ENCODE assay signal across 24 mouse cellular contexts in genomic region chr1:36300486-36300885, GRCm38 (mm10).
"Had no signal": no experiment of that assay in that cellular context is flagged by ENCODE, and none has a peak within 500 bp of the region (broad histone marks: within the 10 kb centered on the region; RNA-seq: fewer than 3 reads in every experiment).

No protein-coding gene starts in this region.

- H3K27ac ChIP-seq: gastrocnemius, adult 2 months; heart, embryonic 10.5 days; hindbrain, embryonic 10.5 days; hindbrain, embryonic 12.5 days; hindbrain, embryonic 14.5 days; intestine, embryonic 15.5 days; layer of hippocampus, adult 2 months; left cerebral cortex, adult 2 months; limb, embryonic 10.5 days; limb, embryonic 12.5 days; liver, embryonic 13.5 days; liver, embryonic 15.5 days had no signal

- H3K9me3 ChIP-seq: heart, embryonic 10.5 days; heart, embryonic 12.5 days; hindbrain, embryonic 10.5 days; hindbrain, embryonic 12.5 days; intestine, embryonic 15.5 days; limb, embryonic 10.5 days; limb, embryonic 12.5 days; liver, embryonic 13.5 days; liver, embryonic 15.5 days had no signal

- H3K4me2 ChIP-seq: heart, embryonic 12.5 days; hindbrain, embryonic 12.5 days; hindbrain, embryonic 14.5 days; intestine, embryonic 15.5 days; limb, embryonic 12.5 days; liver, embryonic 11.5 days; liver, embryonic 13.5 days; liver, embryonic 15.5 days had no signal

- H3K4me3 ChIP-seq: gastrocnemius, adult 2 months; heart, embryonic 10.5 days; heart, embryonic 12.5 days; hindbrain, embryonic 10.5 days; hindbrain, embryonic 12.5 days; intestine, embryonic 15.5 days; layer of hippocampus, adult 2 months; left cerebral cortex, adult 2 months; limb, embryonic 10.5 days; limb, embryonic 12.5 days; liver, embryonic 13.5 days; liver, embryonic 15.5 days had no signal

- H3K9ac ChIP-seq: heart, embryonic 12.5 days; hindbrain, embryonic 12.5 days; hindbrain, embryonic 14.5 days; intestine, embryonic 15.5 days; limb, embryonic 12.5 days; liver, embryonic 13.5 days; liver, embryonic 15.5 days had no signal

- DNase-seq: gastrocnemius, adult 2 months; gastrocnemius, postnatal 10 days; gastrocnemius, postnatal 25 days; heart, postnatal 10 days; heart, postnatal 4 days; kidney, adult 18-20 months; kidney, adult 8-10 months; kidney, postnatal 10 days; kidney, postnatal 25 days; kidney, postnatal 4 days; liver; liver, embryonic 13.5 days had no signal

- H3K36me3 ChIP-seq: heart, embryonic 10.5 days; heart, embryonic 12.5 days; hindbrain, embryonic 10.5 days; hindbrain, embryonic 12.5 days; intestine, embryonic 15.5 days; limb, embryonic 10.5 days; limb, embryonic 12.5 days; liver, embryonic 13.5 days; liver, embryonic 15.5 days had no signal
